Mouse (Mus musculus) kidney, postnatal 0 days (tissue): ENCODE measurements around the gene Osbpl2. TPM values are rescaled to one million over a fixed set of nuclear protein-coding genes. Genes with fewer than 3 reads are reported as not detected.

Experiments used
- ATAC-seq: fragments of 200-750 bp; cut with Nextera tagmentation; replicated peaks from 2 replicates; pipeline ENCODE4 v1.8.0; 2017; ENCODE audit warnings: low read depth, moderate number of reproducible peaks, moderate TSS enrichment, moderate library complexity; ENCODE audit not compliant: low FRiP score
- DNase-seq: peaks from one replicate; pipeline ENCODE4 v3.0.0-alpha.2; 2016; ENCODE audit warnings: low spot score
- H3K27ac ChIP-seq: fragments of 300-500 bp; sonication (generic); 2 replicates; pipeline ENCODE4 v1.5.1; 2014; ENCODE audit warnings: mild to moderate bottlenecking
- H3K27me3 ChIP-seq: fragments of 300-500 bp; sonication (generic); 2 replicates; pipeline ENCODE4 v1.6.1; 2014; ENCODE audit warnings: low read length, mixed read lengths; ENCODE audit not compliant: insufficient read depth
- H3K36me3 ChIP-seq: fragments of 300-500 bp; sonication (generic); 2 replicates; pipeline ENCODE4 v1.6.1; 2014; ENCODE audit warnings: low read length, mixed read lengths; ENCODE audit not compliant: insufficient read depth
- H3K4me1 ChIP-seq: fragments of 300-500 bp; sonication (generic); replicated peaks from 2 replicates; pipeline ENCODE4 v1.6.1; 2014; ENCODE audit warnings: antibody characterized with exemption, low read length, mixed read lengths; ENCODE audit not compliant: insufficient read depth
- H3K4me2 ChIP-seq: fragments of 300-500 bp; sonication (generic); 2 replicates; pipeline ENCODE4 v1.6.1; 2014; ENCODE audit warnings: mild to moderate bottlenecking, low read length, moderate library complexity, mixed read lengths
- H3K4me3 ChIP-seq: fragments of 300-500 bp; sonication (generic); replicated peaks from 2 replicates; pipeline ENCODE4 v1.5.1; 2014; ENCODE audit warnings: low read depth, low read length
- H3K9ac ChIP-seq: fragments of 300-500 bp; sonication (generic); 2 replicates; pipeline ENCODE4 v1.6.1; 2014; ENCODE audit warnings: low read depth, low read length
- H3K9me3 ChIP-seq: fragments of 300-500 bp; sonication (generic); replicated peaks from 2 replicates; pipeline ENCODE4 v1.6.1; 2016; ENCODE audit warnings: low read length, inconsistent platforms, mixed read lengths
- CTCF ChIP-seq: IDR thresholded peaks from 2 replicates; pipeline ENCODE4 v1.5.1; 2016; ENCODE audit warnings: antibody characterized with exemption, low read depth, mild to moderate bottlenecking, moderate library complexity
- WGBS: fragments of 180-500 bp; shearing (Covaris S2); extraction: QIAGEN DNeasy Blood & Tissue Kit; methylation state at CpG from one replicate; pipeline ENCODE4 v1.1.7; 2014; 5-methylcytosine and 5-hydroxymethylcytosine counted together
- microRNA-seq: library from miRNA; unstranded; fragments of <30 nt; microRNA quantifications from one replicate; pipeline ENCODE4, GENCODE M21; 2016
- polyA plus RNA-seq: library from polyadenylated mRNA; unstranded; fragments of >200 nt; fragmentation: Nextera tagmentation; extraction: Ambion mirVana; gene quantifications from 2 replicates; pipeline ENCODE4 v1.2.1, GENCODE M21; 2015

Osbpl2 gene
- polyA plus RNA-seq, 1 experiment from 2014 or later = 33.4 TPM

DNA sequence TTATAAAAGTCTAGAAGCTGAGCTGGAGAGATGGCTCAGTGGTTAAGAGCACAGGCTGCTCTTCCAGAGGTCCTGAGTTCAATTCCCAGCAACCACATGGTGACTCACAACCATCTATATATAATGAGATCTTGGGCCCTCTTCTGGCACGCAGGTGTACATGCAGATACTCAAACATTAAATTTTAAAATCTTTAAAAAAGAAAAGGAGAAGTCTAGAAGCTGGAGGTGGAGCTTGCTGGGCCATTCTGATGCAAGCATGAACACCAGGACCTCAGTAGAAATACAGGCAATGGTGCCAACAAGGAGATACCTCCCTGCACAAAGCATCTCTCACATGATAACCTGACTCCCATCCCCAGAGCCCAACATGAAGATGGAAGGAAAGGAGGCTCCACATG lies 89.9 kb downstream of the Osbpl2 start:
- Histone ChIP-seq H3K4me3 (no peak overlapping the region), H3K9ac (no peak overlapping the region), H3K36me3 (peaks cover 20% of the 10 kb centered on the region), H3K9me3 (no peaks in the 10 kb centered on the region), H3K4me1 (no peaks in the 10 kb centered on the region), H3K27me3 (no peaks in the 10 kb centered on the region), H3K27ac (no peak overlapping the region), H3K4me2 (no peak overlapping the region)
- no peak for TF ChIP-seq CTCF
- DNase-seq (no peak), ATAC-seq (no peak)
- 86% methylated on average over 1 of the region's 1 CpGs for WGBS

DNA sequence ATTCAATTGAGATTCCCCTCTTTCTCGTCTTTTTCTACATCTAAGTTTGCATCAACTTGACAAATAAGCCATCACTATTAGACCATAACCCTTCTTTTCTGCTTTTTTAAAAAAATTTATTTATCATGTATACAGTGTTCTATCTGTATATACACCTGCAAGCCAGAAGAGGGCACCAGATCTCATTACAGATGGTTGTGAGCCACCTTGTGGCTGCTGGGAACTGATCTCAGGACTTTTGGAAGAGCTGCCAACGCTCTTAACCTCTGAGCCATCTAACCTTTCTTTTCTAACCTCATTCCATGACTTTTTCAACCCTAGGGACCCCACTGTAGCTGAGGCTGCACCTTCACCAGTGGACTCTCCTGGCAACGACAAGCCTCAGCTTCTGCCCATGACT lies 93.1 kb downstream of the Osbpl2 start:
- peak; percentile 51 for TF ChIP-seq CTCF
- no peaks in the 10 kb centered on the region for H3K36me3 ChIP-seq
- H3K27ac ChIP-seq = no peak overlapping the region
- H3K4me2 ChIP-seq = no peak overlapping the region
- ATAC-seq (no peak), DNase-seq (no peak)
- H3K9me3 ChIP-seq = no peaks in the 10 kb centered on the region
- H3K27me3 ChIP-seq = no peaks in the 10 kb centered on the region
- H3K4me1 ChIP-seq = peaks cover 13% of the 10 kb centered on the region
- no peak overlapping the region for H3K4me3 ChIP-seq
- H3K9ac ChIP-seq = no peak overlapping the region
- 94% methylated on average over 3 of the region's 3 CpGs for WGBS

Small RNAs within 50 kb of the gene (microRNA-seq; reads per million reads assigned to microRNA genes)
- gene Mir7005 = not detected

Other genes with a start within 250 kb of the Osbpl2 start
- 3.3 and 3.5 TPM in 2 replicates for gene Taf4, start 142.7 kb upstream of the Osbpl2 start, polyA plus RNA-seq
- 9.3 and 10.4 TPM in 2 replicates for gene Lsm14b, start 94.3 kb upstream of the Osbpl2 start, polyA plus RNA-seq
- 641 and 676 TPM in 2 replicates for gene Psma7, start 76.9 kb upstream of the Osbpl2 start, polyA plus RNA-seq
- gene Ss18l1, start 76.8 kb upstream of the Osbpl2 start, polyA plus RNA-seq = 3.9 and 4.2 TPM in 2 replicates
- 18.6 and 19.3 TPM in 2 replicates for gene Mtg2, start 48.7 kb upstream of the Osbpl2 start, polyA plus RNA-seq
- gene Hrh3, start 14.8 kb upstream of the Osbpl2 start, polyA plus RNA-seq = not detected in 2 replicates
- gene Adrm1, start 52.2 kb downstream of the Osbpl2 start, polyA plus RNA-seq = 170 and 185 TPM in 2 replicates
- gene Lama5, start 106.6 kb downstream of the Osbpl2 start, polyA plus RNA-seq = 48.6 and 62.4 TPM in 2 replicates
- 737 and 848 TPM in 2 replicates for gene Rps21, start 138.1 kb downstream of the Osbpl2 start, polyA plus RNA-seq
- gene Cables2, start 154.2 kb downstream of the Osbpl2 start, polyA plus RNA-seq = 12.0 and 13.1 TPM in 2 replicates
- 0.29 and 0.33 TPM in 2 replicates for gene Rbbp8nl, start 170.6 kb downstream of the Osbpl2 start, polyA plus RNA-seq
- gene Gata5, start 215.4 kb downstream of the Osbpl2 start, polyA plus RNA-seq = 1.9 TPM in 2 replicates